Mouse (Mus musculus) cerebellum, adult 9-10 months (tissue): ENCODE measurements around the gene Bach2.

Source experiments
- DNase-seq: peaks from one replicate; pipeline ENCODE4 v3.0.0; 2022

Bach2 gene

GRCm38 (mm10) chr4:32538088-32538487 lies 299.5 kb downstream of the Bach2 start:
- peak; percentile 83 for DNase-seq

GRCm38 (mm10) chr4:32538488-32538887 lies 299.9 kb downstream of the Bach2 start:
- DNase-seq = no peak

- peak; percentile 46 for DNase-seq
Measured at GRCm38 (mm10) chr4:32538987-32539386, 300.4 kb downstream of the Bach2 start.

GRCm38 (mm10) chr4:32544821-32545545 lies 306.4 kb downstream of the Bach2 start:
- no peak for DNase-seq

GRCm38 (mm10) chr4:32545548-32545947 lies 306.9 kb downstream of the Bach2 start:
- DNase-seq = no peak

- DNase-seq = no peak
Measured at GRCm38 (mm10) chr4:32549150-32549549, 310.5 kb downstream of the Bach2 start.

GRCm38 (mm10) chr4:32551337-32551736 lies 312.7 kb downstream of the Bach2 start:
- DNase-seq = peak; percentile 63

- DNase-seq = no peak
Measured at GRCm38 (mm10) chr4:32555506-32555905, 316.9 kb downstream of the Bach2 start.

- DNase-seq = no peak
Measured at GRCm38 (mm10) chr4:32560246-32560645, 321.6 kb downstream of the Bach2 start.

GRCm38 (mm10) chr4:32560724-32561554 lies 322.3 kb downstream of the Bach2 start:
- DNase-seq = no peak

GRCm38 (mm10) chr4:32561555-32562095 lies 323.0 kb downstream of the Bach2 start:
- peak; percentile 75 for DNase-seq

GRCm38 (mm10) chr4:32562319-32563115 lies 323.9 kb downstream of the Bach2 start:
- DNase-seq = no peak

GRCm38 (mm10) chr4:32564416-32564815 lies 325.8 kb downstream of the Bach2 start:
- DNase-seq = no peak

GRCm38 (mm10) chr4:32564918-32565317 lies 326.3 kb downstream of the Bach2 start:
- no peak for DNase-seq

- no peak for DNase-seq
Measured at GRCm38 (mm10) chr4:32569054-32569453, 330.4 kb downstream of the Bach2 start.

GRCm38 (mm10) chr4:32569995-32570938 lies 331.7 kb downstream of the Bach2 start:
- peak; percentile 33 for DNase-seq

- no peak for DNase-seq
Measured at GRCm38 (mm10) chr4:32570939-32571317, 332.3 kb downstream of the Bach2 start.

- DNase-seq = no peak
Measured at GRCm38 (mm10) chr4:32571441-32571840, 332.8 kb downstream of the Bach2 start.

- peak; percentile 70 for DNase-seq
Measured at GRCm38 (mm10) chr4:32572118-32572517, 333.5 kb downstream of the Bach2 start.

GRCm38 (mm10) chr4:32573586-32573985 lies 335.0 kb downstream of the Bach2 start:
- no peak for DNase-seq

GRCm38 (mm10) chr4:32574604-32575003 lies 336.0 kb downstream of the Bach2 start:
- DNase-seq = no peak

GRCm38 (mm10) chr4:32575165-32575564 lies 336.6 kb downstream of the Bach2 start:
- DNase-seq = no peak
